Comparison of ENCODE assay signal across 21 mouse cellular contexts in genomic region chr1:63910765-63911164, GRCm38 (mm10).
"Had no signal": no experiment of that assay in that cellular context is flagged by ENCODE, and none has a peak within 500 bp of the region (broad histone marks: within the 10 kb centered on the region; RNA-seq: fewer than 3 reads in every experiment).

No protein-coding gene starts in this region.

- ATAC-seq: hindbrain, embryonic 16.5 days; hindbrain, postnatal 0 days; inflammation-experienced regulatory T-cells, adult 6 months; intestine, embryonic 15.5 days; intestine, embryonic 16.5 days; intestine, postnatal 0 days had no signal

- DNase-seq: heart, postnatal 10 days; heart, postnatal 14 days; heart, postnatal 36 days; kidney, adult 11 months; kidney, adult 18-20 months; kidney, adult 2 months; kidney, adult 8-10 months; kidney, adult 9 months; kidney, postnatal 10 days; kidney, postnatal 14 days; kidney, postnatal 25 days; kidney, postnatal 36 days; kidney, postnatal 4 days; layer of hippocampus, adult 9-11 months; layer of hippocampus, postnatal 36 days had no signal
